Mouse (Mus musculus) cerebellum, adult 11 months (tissue): Measurements from ENCODE around the gene H6pd.

Source experiments
- DNase-seq: peaks from one replicate; pipeline ENCODE4 v3.0.0; 2022

H6pd gene

GRCm38 (mm10) chr4:149971393-149971792 is 37.4 kb downstream of the H6pd start:
- DNase-seq, result no peak

GRCm38 (mm10) chr4:149968526-149968925 is 40.3 kb downstream of the H6pd start:
- DNase-seq, result no peak

- DNase-seq, result no peak
These were observed 41.9 kb downstream of the H6pd start for GRCm38 (mm10) chr4:149966963-149967362.

- DNase-seq, result no peak
These were observed 42.6 kb downstream of the H6pd start for GRCm38 (mm10) chr4:149966252-149966651.

- no peak for DNase-seq
These were observed 43.2 kb downstream of the H6pd start for GRCm38 (mm10) chr4:149965672-149966071.

GRCm38 (mm10) chr4:149965242-149965641 is 43.6 kb downstream of the H6pd start:
- DNase-seq, result no peak

- DNase-seq, result no peak
These were observed 44.1 kb downstream of the H6pd start for GRCm38 (mm10) chr4:149964770-149965169.

GRCm38 (mm10) chr4:149964285-149964684 is 44.5 kb downstream of the H6pd start:
- no peak for DNase-seq

GRCm38 (mm10) chr4:149960391-149960790 is 48.4 kb downstream of the H6pd start:
- no peak for DNase-seq

GRCm38 (mm10) chr4:149959816-149960215 is 49.0 kb downstream of the H6pd start:
- no peak for DNase-seq

- peak; percentile 69 for DNase-seq
These were observed 50.3 kb downstream of the H6pd start for GRCm38 (mm10) chr4:149958566-149958965.

GRCm38 (mm10) chr4:149956048-149956447 is 52.8 kb downstream of the H6pd start:
- DNase-seq, result no peak

GRCm38 (mm10) chr4:149955631-149956030 is 53.2 kb downstream of the H6pd start:
- DNase-seq, result no peak

- DNase-seq, result peak; percentile 93
These were observed 53.9 kb downstream of the H6pd start, which contains the start of gene Spsb1 for GRCm38 (mm10) chr4:149954893-149955439. Spsb1 (minus strand) TSS chr4:149955043.

- peak; percentile 29 for DNase-seq
These were observed 55.0 kb downstream of the H6pd start for GRCm38 (mm10) chr4:149953621-149954481.

GRCm38 (mm10) chr4:149952201-149952600 is 56.6 kb downstream of the H6pd start:
- DNase-seq, result no peak

GRCm38 (mm10) chr4:149951201-149951600 is 57.6 kb downstream of the H6pd start:
- no peak for DNase-seq

GRCm38 (mm10) chr4:149949691-149950090 is 59.1 kb downstream of the H6pd start:
- no peak for DNase-seq

GRCm38 (mm10) chr4:149948119-149948518 is 60.7 kb downstream of the H6pd start:
- DNase-seq, result no peak

- DNase-seq, result no peak
These were observed 61.4 kb downstream of the H6pd start for GRCm38 (mm10) chr4:149947396-149947795.

- no peak for DNase-seq
These were observed 63.6 kb downstream of the H6pd start for GRCm38 (mm10) chr4:149945194-149945593.

GRCm38 (mm10) chr4:149944214-149944613 is 64.6 kb downstream of the H6pd start:
- no peak for DNase-seq

GRCm38 (mm10) chr4:149942831-149943741 is 65.7 kb downstream of the H6pd start:
- DNase-seq, result no peak
